Mouse (Mus musculus) liver (tissue): Measurements from ENCODE around the gene Gm4214.
"Not testable (repeated sequence)": the region's sequence is repeated elsewhere in the genome, so short reads cannot be mapped to it uniquely, and the experiment has no call there.

Source experiments
- DNase-seq: peaks from one replicate; pipeline ENCODE4 v3.0.0-alpha.2; 2020; ENCODE audit warnings: mixed read lengths

Gene Gm4214

DNA sequence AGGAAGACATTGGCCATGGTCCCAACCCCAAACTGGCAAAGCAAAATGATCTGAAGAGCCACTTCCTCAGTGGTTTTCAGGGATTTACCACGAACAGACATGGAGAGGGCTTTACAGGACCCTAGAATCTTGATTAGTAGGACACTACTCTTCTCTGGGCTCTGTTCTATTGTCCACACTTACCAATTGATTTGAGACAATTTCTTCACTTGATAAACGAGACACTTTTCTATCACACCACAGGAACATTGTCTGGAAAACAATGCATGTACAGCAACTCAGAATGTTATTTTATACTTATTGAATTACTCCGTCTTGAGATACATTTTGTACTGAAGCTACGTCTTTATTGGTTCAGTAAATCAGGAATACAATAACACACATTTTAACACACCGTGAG lies at the start of gene Gm4214:
Gm4214 (minus strand) TSS at position 101 of the 400 bp plus-strand sequence.
- not testable (repeated sequence) for DNase-seq

GRCm38 (mm10) chr7:23019823-23020222 lies 35.4 kb upstream of the Gm4214 start, which contains the start of gene Gm4216:
Gene Gm4216, minus strand, starts transcription at chr7:23019923.
- DNase-seq = not testable (repeated sequence)
